Mouse (Mus musculus): ENCODE results near the gene Zc3h12a.

Zc3h12a gene

DNA sequence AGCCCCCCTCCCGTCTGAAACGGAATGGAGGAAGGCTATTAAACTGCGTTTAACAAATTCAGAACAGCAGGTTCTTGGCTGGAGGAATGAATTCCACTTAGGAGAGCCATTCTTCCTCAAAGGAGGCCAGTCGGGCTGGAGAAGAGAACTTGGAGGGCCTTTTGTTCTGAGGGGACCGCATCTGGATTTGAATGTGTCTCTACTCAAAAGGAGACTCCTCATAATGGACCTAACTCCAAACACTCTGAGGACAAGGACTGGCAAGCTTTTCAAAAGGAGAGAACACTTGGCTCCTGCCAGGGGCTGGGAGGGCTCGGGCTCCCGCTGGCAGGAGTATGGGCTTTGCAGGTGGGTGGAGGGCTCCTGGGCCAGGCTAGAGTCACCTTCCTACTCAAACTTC, 17.0 kb upstream of the Zc3h12a start:
- peak; percentile 52 for DNase-seq (ENCODE audit: low read depth, low spot score)

GRCm38 (mm10) chr4:125144211-125144610, 16.6 kb upstream of the Zc3h12a start:
- no peak for DNase-seq (ENCODE audit: low read depth, low spot score)

GRCm38 (mm10) chr4:125138321-125138720, 10.7 kb upstream of the Zc3h12a start:
- DNase-seq (ENCODE audit: low read depth, low spot score), result no peak

GRCm38 (mm10) chr4:125136303-125136888, 8.8 kb upstream of the Zc3h12a start:
- DNase-seq (ENCODE audit: low read depth, low spot score), result peak; percentile 94

- DNase-seq (ENCODE audit: low read depth, low spot score), result peak; percentile 75
Measured at GRCm38 (mm10) chr4:125135076-125135855, 7.6 kb upstream of the Zc3h12a start.

DNA sequence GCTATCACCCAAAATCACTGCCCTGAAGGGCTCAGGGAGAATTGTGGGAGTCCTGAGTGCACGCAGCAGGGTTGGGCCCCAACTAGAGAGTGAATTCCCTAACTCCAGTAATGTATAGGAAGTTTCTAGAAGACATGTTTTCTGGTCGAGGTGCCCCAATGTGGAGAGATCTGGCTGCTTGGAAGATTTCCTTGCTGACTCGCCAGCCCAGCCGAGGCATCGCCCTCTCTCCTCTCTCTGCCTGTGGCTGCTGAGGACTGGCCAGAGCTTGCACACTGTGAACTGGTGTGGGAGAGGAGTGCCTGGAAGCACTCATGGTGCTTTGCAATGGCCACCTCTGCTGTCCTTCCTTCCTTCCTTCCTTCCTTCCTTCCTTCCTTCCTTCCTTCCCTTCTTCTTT, 7.0 kb upstream of the Zc3h12a start:
- DNase-seq (ENCODE audit: low read depth, low spot score), result no peak

- peak; percentile 91 for DNase-seq (ENCODE audit: low read depth, low spot score)
Measured at GRCm38 (mm10) chr4:125134192-125134591, 6.6 kb upstream of the Zc3h12a start.

DNA sequence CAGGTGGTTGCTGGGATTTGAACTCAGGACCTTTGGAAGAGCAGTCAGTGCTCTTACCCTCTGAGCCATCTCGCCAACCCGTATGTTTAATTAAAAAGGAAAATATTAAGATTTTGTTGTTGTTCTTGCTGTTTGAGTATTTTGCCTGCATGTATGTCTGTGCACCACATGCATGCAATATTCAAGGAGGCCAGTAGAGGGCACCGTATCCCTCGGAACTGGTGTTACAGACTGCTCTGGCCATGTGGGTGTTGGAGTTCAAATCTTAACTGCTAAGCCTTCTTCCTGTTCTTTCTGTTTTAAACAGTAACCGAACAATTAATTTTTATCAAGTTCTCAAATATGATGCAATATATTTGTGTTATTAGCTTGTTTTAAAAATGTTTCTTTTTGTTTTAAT, 4.8 kb upstream of the Zc3h12a start:
- peak; percentile 90 for DNase-seq (ENCODE audit: low read depth, low spot score)

GRCm38 (mm10) chr4:125131493-125131892, 3.9 kb upstream of the Zc3h12a start:
- DNase-seq (ENCODE audit: low read depth, low spot score), result no peak

DNA sequence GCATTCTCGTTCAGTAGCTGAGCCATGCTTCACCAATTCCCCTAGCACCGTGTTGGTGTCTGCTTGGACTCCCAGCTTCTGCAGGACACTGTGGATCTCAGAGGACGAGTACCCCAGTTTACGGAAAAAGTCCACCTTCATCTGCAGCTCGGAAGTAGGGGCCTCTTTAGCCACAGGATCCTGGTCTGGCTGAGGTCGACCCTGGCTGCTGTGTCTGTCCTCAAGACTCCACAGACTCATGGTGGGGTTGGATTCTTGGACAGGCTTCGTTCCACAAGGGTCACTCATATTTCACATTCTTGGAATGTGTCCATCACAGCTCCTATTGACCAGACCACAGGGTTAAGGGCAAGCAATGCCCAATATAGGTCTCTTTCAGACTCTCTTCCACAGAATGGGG, 879 bp downstream of the Zc3h12a start:
- no peak for DNase-seq (ENCODE audit: low read depth, low spot score)

GRCm38 (mm10) chr4:125126186-125126585, 1.5 kb downstream of the Zc3h12a start:
- no peak for DNase-seq (ENCODE audit: low read depth, low spot score)

- DNase-seq (ENCODE audit: low read depth, low spot score), result peak; percentile 61
Measured at GRCm38 (mm10) chr4:125125361-125125921, 2.2 kb downstream of the Zc3h12a start.

DNA sequence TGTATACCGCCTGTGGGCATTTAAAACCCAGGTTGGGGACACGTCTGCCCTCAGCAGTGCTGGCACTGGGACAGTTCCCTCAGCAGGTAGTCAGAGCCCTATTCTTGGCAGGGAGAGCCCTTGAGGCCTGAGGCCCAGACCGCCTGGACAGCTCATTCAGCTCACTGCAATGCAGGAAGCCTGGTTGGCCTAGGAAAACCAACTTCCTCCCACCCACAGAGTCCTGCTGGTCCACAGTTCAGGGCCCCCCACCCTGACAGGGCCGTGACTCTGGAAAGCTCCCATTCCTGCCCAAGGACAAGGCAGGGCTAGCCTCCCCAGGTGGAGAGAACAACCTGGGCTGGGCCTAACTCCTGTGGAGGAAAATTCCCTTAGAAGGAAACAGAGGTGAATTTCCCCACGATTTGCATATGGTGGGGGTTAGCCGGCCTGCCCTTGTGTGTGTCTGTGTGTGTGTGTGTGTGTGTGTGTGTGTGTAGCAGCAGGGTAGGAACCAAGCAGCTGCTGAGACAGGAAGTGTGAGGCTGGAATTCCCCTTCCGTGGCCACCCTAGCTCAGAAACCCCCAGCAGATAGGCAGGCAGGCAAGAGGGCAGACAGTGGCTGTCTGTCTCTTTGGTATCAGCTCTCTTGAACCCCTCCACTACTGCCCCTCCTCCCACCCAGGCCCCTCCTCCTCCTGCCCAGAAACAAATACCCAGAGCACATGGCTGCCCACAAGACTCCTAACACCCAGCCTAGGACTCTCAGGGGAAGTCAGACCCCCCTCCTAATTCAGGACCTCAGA, 3.0 kb downstream of the Zc3h12a start:
- peak; percentile 89 for DNase-seq (ENCODE audit: low read depth, low spot score)

GRCm38 (mm10) chr4:125123279-125123671, 4.4 kb downstream of the Zc3h12a start:
- DNase-seq (ENCODE audit: low read depth, low spot score), result no peak

GRCm38 (mm10) chr4:125122431-125123278, 5.0 kb downstream of the Zc3h12a start:
- DNase-seq (ENCODE audit: low read depth, low spot score), result peak; percentile 64

DNA sequence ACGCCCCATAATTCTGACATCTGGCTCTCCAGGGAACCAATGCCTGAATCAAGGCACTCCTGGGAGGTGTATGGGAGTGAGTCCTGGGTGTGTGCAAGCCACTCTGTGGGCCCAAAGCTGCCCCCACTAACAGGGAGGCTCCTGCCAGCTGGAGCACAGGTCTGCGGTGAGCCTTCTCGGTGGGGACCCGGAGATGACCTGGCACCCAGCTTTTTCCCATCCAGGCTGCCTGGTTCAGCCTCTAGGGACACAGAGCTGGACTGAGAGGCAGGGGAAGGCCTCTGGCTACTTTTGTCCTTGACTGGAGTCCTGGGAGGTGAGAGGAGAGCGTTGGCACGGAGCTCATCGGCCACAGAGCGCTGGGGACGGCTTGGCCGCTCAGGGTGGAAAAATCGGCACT, 7.9 kb downstream of the Zc3h12a start:
- no peak for DNase-seq (ENCODE audit: low read depth, low spot score)

- no peak for DNase-seq (ENCODE audit: low read depth, low spot score)
Measured at GRCm38 (mm10) chr4:125119070-125119469, 8.6 kb downstream of the Zc3h12a start.

GRCm38 (mm10) chr4:125117902-125118320, 9.7 kb downstream of the Zc3h12a start:
- DNase-seq (ENCODE audit: low read depth, low spot score), result no peak

DNA sequence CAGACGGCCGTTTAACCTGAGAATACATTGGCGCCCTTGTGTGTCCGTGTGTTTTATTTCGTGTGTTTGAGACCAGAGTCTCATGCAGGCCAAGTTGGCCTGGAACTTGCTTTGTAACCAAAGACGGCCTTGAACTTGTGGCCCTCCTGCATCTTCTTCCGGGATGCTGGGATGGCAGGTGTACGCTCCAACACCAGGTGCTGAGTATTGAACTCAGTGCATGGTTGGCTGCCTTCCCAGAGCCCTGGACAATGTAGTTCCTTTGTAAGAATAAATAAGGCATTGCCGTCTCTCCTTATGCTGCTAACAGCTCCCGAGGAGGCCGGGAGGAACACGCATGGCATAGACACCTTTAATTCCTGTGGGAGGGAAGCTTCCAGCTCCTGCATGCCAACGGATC, 10.7 kb downstream of the Zc3h12a start:
- no peak for DNase-seq (ENCODE audit: low read depth, low spot score)

DNA sequence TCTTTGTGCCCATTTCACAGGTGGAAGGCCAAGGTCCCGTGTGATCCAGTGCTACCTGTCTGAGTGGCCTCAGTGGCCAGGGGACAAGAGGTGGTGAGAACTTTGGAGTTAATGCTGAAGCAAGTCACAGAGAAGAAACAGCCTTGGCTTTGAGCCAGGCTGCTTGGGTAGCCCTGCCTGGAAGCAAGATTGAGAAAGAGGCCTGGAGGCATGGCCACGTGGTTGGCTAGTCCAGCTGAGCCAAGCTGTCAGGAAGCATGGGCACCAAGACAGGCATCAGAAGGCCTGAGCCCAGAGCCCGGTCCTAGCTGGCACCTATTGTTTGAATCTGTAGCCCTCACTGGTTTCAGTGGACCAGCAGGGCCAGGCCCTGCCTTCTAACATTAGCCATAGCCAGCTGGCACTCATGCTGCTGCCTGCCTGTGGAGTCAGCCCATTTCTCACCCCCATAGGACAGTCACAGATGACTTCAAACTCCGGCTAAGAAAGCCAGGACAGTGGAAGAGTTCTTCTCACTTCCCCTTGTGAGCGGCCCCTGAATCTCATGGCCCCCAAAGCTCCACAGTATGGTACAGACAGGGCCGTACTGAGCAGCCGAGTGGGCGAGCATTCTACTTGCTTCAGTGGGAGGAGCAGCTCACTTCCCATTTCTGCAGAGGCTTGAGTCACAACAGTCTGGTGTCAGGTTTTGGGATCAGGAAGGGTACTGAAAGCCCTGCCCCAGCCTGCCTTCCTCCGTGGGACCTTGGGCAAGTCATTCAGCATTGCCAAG, 11.4 kb downstream of the Zc3h12a start:
- DNase-seq (ENCODE audit: low read depth, low spot score), result no peak

GRCm38 (mm10) chr4:125115710-125116089, 11.9 kb downstream of the Zc3h12a start:
- DNase-seq (ENCODE audit: low read depth, low spot score), result no peak
